Mouse (Mus musculus) MEL (cell line): ENCODE results near the gene Ing3. TPM values are rescaled to one million over a fixed set of nuclear protein-coding genes. Genes with fewer than 3 reads are reported as not detected.

Experiments
- DNase-seq: peaks from one replicate; pipeline ENCODE4 v3.0.0; 2011; ENCODE audit warnings: low read depth, low spot score
- H3K27ac ChIP-seq: 2 replicates; pipeline ENCODE4 v1.5.1; 2012; ENCODE audit warnings: low read depth, mild to moderate bottlenecking, control low read depth, low read length, moderate library complexity; ENCODE audit not compliant: control insufficient read depth
- H3K27me3 ChIP-seq, 2 experiments: fragments of 150-350 bp in 1 of 2; sonication (generic) in 1 of 2; 2 replicates each; pipeline ENCODE4 v1.6.1; 2012; ENCODE audit warnings: low read length in 2 of 2, mild to moderate bottlenecking in 2 of 2, improper control_type of control experiment in 1 of 2, moderate library complexity in 1 of 2; ENCODE audit not compliant: insufficient read depth in 2 of 2, control insufficient read depth in 1 of 2
- H3K36me3 ChIP-seq, 2 experiments: 2 replicates each; pipeline ENCODE4 v1.6.1; 2012 to 2014; ENCODE audit warnings: low read length in 2 of 2, improper control_type of control experiment in 1 of 2, inconsistent platforms in 1 of 2, mild to moderate bottlenecking in 1 of 2; ENCODE audit not compliant: insufficient read depth in 2 of 2, control insufficient read depth in 1 of 2
- H3K4me1 ChIP-seq, 2 experiments: fragments of 150-350 bp in 1 of 2; sonication (generic) in 1 of 2; 2 replicates each; pipeline ENCODE4 v1.6.1; 2012; ENCODE audit warnings: low read length in 2 of 2, improper control_type of control experiment in 1 of 2, mild to moderate bottlenecking in 1 of 2; ENCODE audit not compliant: insufficient read depth in 2 of 2, control insufficient read depth in 1 of 2
- H3K4me3 ChIP-seq, 2 experiments: fragments of 150-350 bp in 1 of 2; sonication (generic) in 1 of 2; 2 replicates each; pipeline ENCODE4 v1.5.1; 2012; ENCODE audit warnings: low read depth in 2 of 2, low read length in 2 of 2, mild to moderate bottlenecking in 2 of 2, moderate library complexity in 2 of 2, control low read depth in 1 of 2, improper control_type of control experiment in 1 of 2; ENCODE audit not compliant: control insufficient read depth in 1 of 2, insufficient read depth in 1 of 2
- H3K79me2 ChIP-seq: 2 replicates; pipeline ENCODE4 v1.6.1; 2012; ENCODE audit warnings: mild to moderate bottlenecking, low read length, moderate library complexity; ENCODE audit not compliant: control insufficient read depth, poor library complexity, insufficient read depth
- H3K9ac ChIP-seq: 2 replicates; pipeline ENCODE4 v1.6.1; 2012; ENCODE audit warnings: low read depth, mild to moderate bottlenecking, control low read depth, low read length, moderate library complexity; ENCODE audit not compliant: control insufficient read depth, poor library complexity, severe bottlenecking
- H3K9me3 ChIP-seq: fragments of 150-350 bp; sonication (generic); replicated peaks from 2 replicates; pipeline ENCODE4 v1.6.1; 2012; ENCODE audit warnings: mild to moderate bottlenecking, low read length, improper control_type of control experiment, moderate library complexity; ENCODE audit not compliant: insufficient read depth
- BHLHE40 ChIP-seq: IDR thresholded peaks from 2 replicates; pipeline ENCODE4 v1.6.1; 2012; ENCODE audit warnings: low read depth, mild to moderate bottlenecking, inconsistent platforms, low read length, improper control_type of control experiment, borderline replicate concordance
- CHD1 ChIP-seq: IDR thresholded peaks from 2 replicates; pipeline ENCODE4 v1.6.1; 2012; ENCODE audit warnings: low read depth, mild to moderate bottlenecking, inconsistent platforms, low read length, improper control_type of control experiment
- E2F4 ChIP-seq: IDR thresholded peaks from 2 replicates; pipeline ENCODE4 v1.6.1; 2011; ENCODE audit warnings: low read depth, low read length, improper control_type of control experiment, borderline replicate concordance
- ELF1 ChIP-seq: IDR thresholded peaks from 2 replicates; pipeline ENCODE4 v1.6.1; 2014; ENCODE audit warnings: low read depth, mild to moderate bottlenecking, inconsistent platforms, low read length, improper control_type of control experiment, moderate library complexity
- EP300 ChIP-seq, 2 experiments: IDR thresholded peaks; 2 replicates each; pipeline ENCODE4 v1.6.1; 2011; ENCODE audit warnings: improper control_type of control experiment in 2 of 2, low read length in 2 of 2, low read depth in 1 of 2, mild to moderate bottlenecking in 1 of 2
- ETS1 ChIP-seq: IDR thresholded peaks from 2 replicates; pipeline ENCODE4 v1.6.1; 2012; ENCODE audit warnings: low read depth, mild to moderate bottlenecking, inconsistent platforms, low read length, improper control_type of control experiment, moderate library complexity
- GABPA ChIP-seq: IDR thresholded peaks from 2 replicates; pipeline ENCODE4 v1.6.1; 2012; ENCODE audit warnings: low read depth, mild to moderate bottlenecking, inconsistent platforms, low read length, improper control_type of control experiment, moderate library complexity
- HCFC1 ChIP-seq: IDR thresholded peaks from 2 replicates; pipeline ENCODE4 v1.6.1; 2012; ENCODE audit warnings: low read depth, mild to moderate bottlenecking, inconsistent platforms, low read length, improper control_type of control experiment, moderate library complexity
- KAT2A ChIP-seq: conservative IDR thresholded peaks from 2 replicates; pipeline ENCODE4 v1.6.1; 2012; ENCODE audit warnings: low read depth, low read length, improper control_type of control experiment, inconsistent platforms
- MAX ChIP-seq: IDR thresholded peaks from 2 replicates; pipeline ENCODE4 v1.6.1; 2011; ENCODE audit warnings: low read length, improper control_type of control experiment
- MEF2A ChIP-seq: IDR thresholded peaks from 2 replicates; pipeline ENCODE4 v1.6.1; 2014; ENCODE audit warnings: low read depth, mild to moderate bottlenecking, inconsistent platforms, low read length, improper control_type of control experiment; ENCODE audit not compliant: poor library complexity, insufficient replicate concordance, severe bottlenecking; ENCODE audit errors: extremely low read depth
- MXI1 ChIP-seq: IDR thresholded peaks from 2 replicates; pipeline ENCODE4 v1.6.1; 2011; ENCODE audit warnings: mild to moderate bottlenecking, low read depth, low read length, improper control_type of control experiment
- MYB ChIP-seq: IDR thresholded peaks from 2 replicates; pipeline ENCODE4 v1.6.1; 2011; ENCODE audit warnings: mild to moderate bottlenecking, low read depth, low read length, improper control_type of control experiment
- MYC ChIP-seq: IDR thresholded peaks from 2 replicates; pipeline ENCODE4 v1.6.1; 2011; ENCODE audit warnings: low read depth, mild to moderate bottlenecking, low read length, improper control_type of control experiment, moderate library complexity
- NELFE ChIP-seq: IDR thresholded peaks from 2 replicates; pipeline ENCODE4 v1.6.1; 2011; ENCODE audit warnings: low read depth, low read length, improper control_type of control experiment
- NRF1 ChIP-seq: IDR thresholded peaks from 2 replicates; pipeline ENCODE4 v1.6.1; 2014; ENCODE audit warnings: low read depth, mild to moderate bottlenecking, inconsistent platforms, low read length, improper control_type of control experiment, moderate library complexity; ENCODE audit not compliant: poor library complexity, insufficient read depth, severe bottlenecking
- POLR2A ChIP-seq, 2 experiments: IDR thresholded peaks; 2 replicates each; pipeline ENCODE4 v1.6.1; 2011 to 2012; ENCODE audit warnings: low read length in 2 of 2, mild to moderate bottlenecking in 2 of 2, control low read depth in 1 of 2, improper control_type of control experiment in 1 of 2, low read depth in 1 of 2, moderate library complexity in 1 of 2; ENCODE audit not compliant: control insufficient read depth in 1 of 2, insufficient read depth in 1 of 2, poor library complexity in 1 of 2
- POLR2AphosphoS2 ChIP-seq: IDR thresholded peaks from 2 replicates; pipeline ENCODE4 v1.6.1; 2011; ENCODE audit warnings: low read length, improper control_type of control experiment
- RAD21 ChIP-seq: IDR thresholded peaks from 2 replicates; pipeline ENCODE4 v1.6.1; 2011; ENCODE audit warnings: mild to moderate bottlenecking, low read depth, low read length, improper control_type of control experiment
- RCOR1 ChIP-seq: IDR thresholded peaks from 2 replicates; pipeline ENCODE4 v1.6.1; 2012; ENCODE audit warnings: low read depth, mild to moderate bottlenecking, inconsistent platforms, low read length, improper control_type of control experiment
- SIN3A ChIP-seq: IDR thresholded peaks from 2 replicates; pipeline ENCODE4 v1.6.1; 2012; ENCODE audit warnings: low read length, improper control_type of control experiment, inconsistent platforms
- SMC3 ChIP-seq: IDR thresholded peaks from 2 replicates; pipeline ENCODE4 v1.6.1; 2011; ENCODE audit warnings: low read depth, low read length, improper control_type of control experiment
- TAL1 ChIP-seq: IDR thresholded peaks from 2 replicates; pipeline ENCODE4 v1.6.1; 2012; ENCODE audit warnings: mild to moderate bottlenecking, inconsistent platforms, low read length, moderate library complexity, mixed read lengths
- TBP ChIP-seq: IDR thresholded peaks from 2 replicates; pipeline ENCODE4 v1.8.0; 2011; ENCODE audit warnings: low read depth, low read length, improper control_type of control experiment
- TCF12 ChIP-seq: IDR thresholded peaks from 2 replicates; pipeline ENCODE4 v1.6.1; 2014; ENCODE audit warnings: low read depth, mild to moderate bottlenecking, inconsistent platforms, low read length, improper control_type of control experiment, moderate library complexity
- USF2 ChIP-seq, 2 experiments: IDR thresholded peaks; 2 replicates each; pipeline ENCODE4 v1.6.1; 2011 to 2012; ENCODE audit warnings: improper control_type of control experiment in 2 of 2, low read length in 2 of 2, borderline replicate concordance in 1 of 2, inconsistent platforms in 1 of 2, low read depth in 1 of 2, mild to moderate bottlenecking in 1 of 2; ENCODE audit not compliant: insufficient read depth in 1 of 2
- ZC3H11A ChIP-seq: IDR thresholded peaks from 2 replicates; pipeline ENCODE4 v1.6.1; 2012; ENCODE audit warnings: low read depth, mild to moderate bottlenecking, inconsistent platforms, low read length, improper control_type of control experiment
- ZNF384 ChIP-seq: IDR thresholded peaks from 2 replicates; pipeline ENCODE4 v1.6.1; 2012; ENCODE audit warnings: low read depth, mild to moderate bottlenecking, inconsistent platforms, low read length, improper control_type of control experiment
- polyA plus RNA-seq, 2 experiments: library from polyadenylated mRNA; stranded (reverse) in 1 of 2; unstranded in 1 of 2; fragments of >175 nt in 1 of 2; fragments of >200 nt in 1 of 2; gene quantifications; 2 replicates each; pipeline versions ENCODE4 v1.2.1 to v1.2.4; 2012; ENCODE audit warnings: low replicate concordance in 2 of 2, low read depth in 1 of 2; ENCODE audit not compliant: insufficient read length in 2 of 2, insufficient read depth in 1 of 2, missing spikeins in 1 of 2
- total RNA-seq: library from RNA; depleted of rRNA; stranded (reverse); fragments of 300-350 nt; gene quantifications from 2 replicates; pipeline ENCODE4 v1.2.3, GENCODE M21; 2012; rRNA removed

The Ing3 gene
- total RNA-seq (13.4 and 13.5 TPM in 2 replicates), polyA plus RNA-seq (10 to 100 TPM in 1 of 2 experiments, not detected in 1; 16.5 TPM)

DNA sequence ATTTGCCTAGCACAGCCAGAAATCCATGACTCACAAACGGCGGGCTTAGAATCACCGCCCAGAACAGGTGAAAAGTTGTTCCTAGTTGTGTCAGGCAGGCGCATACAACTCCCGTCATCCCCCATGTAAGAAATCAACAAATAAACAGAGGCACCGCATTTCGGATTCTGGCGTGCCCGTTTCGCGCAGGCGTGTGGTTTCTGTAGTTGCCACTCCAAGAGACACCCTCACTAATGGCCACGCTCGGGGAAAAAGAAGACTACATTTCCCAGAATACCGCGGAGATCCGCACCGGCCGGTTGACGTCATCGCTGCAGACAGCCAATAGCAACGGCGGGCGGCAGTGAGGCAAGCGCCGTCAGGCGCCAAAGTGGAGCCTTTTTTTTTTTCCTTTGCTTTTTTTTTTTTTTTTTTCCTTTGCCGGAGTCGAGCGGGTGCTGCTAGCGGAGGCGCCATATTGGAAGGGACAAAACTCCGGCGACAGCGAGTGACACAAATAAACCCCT lies at the start of gene Ing3:
Gene Ing3 (plus strand): TSS at position 346 of the 506 bp plus-strand sequence.
- Histone ChIP-seq H3K4me1 (peaks cover 0 to 6% of the 10 kb centered on the region in 2 experiments; a peak in 1 of 4 replicates), H3K27me3 (peaks cover 0 to 1% of the 10 kb centered on the region in 2 experiments; a peak in 1 of 4 replicates), H3K9me3 (no peaks in the 10 kb centered on the region), H3K4me3 (peak within 1 kb of the TSS; percentile 80 to 89), H3K9ac (peak within 1 kb of the TSS; percentile 95), H3K79me2 (peaks cover 5% of the 10 kb centered on the region), H3K36me3 (peaks cover 0 to 6% of the 10 kb centered on the region in 2 experiments; a peak in 2 of 4 replicates), H3K27ac (peak within 1 kb of the TSS; percentile 91)
- peak; percentile 98 for DNase-seq
- TF ChIP-seq POLR2A (IDR thresholded peaks at IDR 0.05; ENCODE audit: control insufficient read depth in 1 of 2, insufficient read depth in 1 of 2, low read depth in 1 of 2, low read length in 2 of 2, poor library complexity in 1 of 2) (peak in 1 of 2 experiments; percentile 63; a peak in 2 of 4 replicates), ELF1 (0 out of 2 replicates have a peak, but pooled peaks have one; percentile 59), ZNF384 (peak; percentile 99), ETS1 (peak; percentile 65; the same call in 1 of the 2 replicates), EP300 (IDR thresholded peaks at IDR 0.05; ENCODE audit: low read depth in 1 of 2, low read length in 2 of 2) (0 out of 4 replicates have a peak, but pooled peaks of 1 of the 2 experiments have one; percentile 14), TAL1 (no peak), E2F4 (peak; percentile 69; the same call in 1 of the 2 replicates), NRF1 (peak; percentile 69), KAT2A (peak; percentile 92; the same call in 1 of the 2 replicates), TBP (peak; percentile 37; the same call in 1 of the 2 replicates), TCF12 (no peak), BHLHE40 (no peak), POLR2AphosphoS2 (no peak; the same call in 1 of the 2 replicates), MAX (peak; percentile 63), SMC3 (no peak), MXI1 (peak; percentile 36; the same call in 1 of the 2 replicates), MYB (no peak), MEF2A (no peak), NELFE (peak; percentile 62), SIN3A (peak; percentile 69), ZC3H11A (0 out of 2 replicates have a peak, but pooled peaks have one; percentile 25), MYC (peak; percentile 55), CHD1 (no peak), RAD21 (no peak), HCFC1 (peak; percentile 98), GABPA (no peak), USF2 (IDR thresholded peaks at IDR 0.05; ENCODE audit: borderline replicate concordance in 1 of 2, insufficient read depth in 1 of 2, low read depth in 1 of 2, low read length in 2 of 2) (no peak), RCOR1 (no peak)
